Mouse (Mus musculus) kidney, embryonic 16.5 days (tissue): Measurements from ENCODE around the gene Slc7a6. TPM values are rescaled to one million over a fixed set of nuclear protein-coding genes. Genes with fewer than 3 reads are reported as not detected.
A peak's percentile ranks its signal among the peaks of the same experiment; 100 is the strongest.

ENCODE experiments used
- ATAC-seq: fragments of 200-750 bp; cut with Nextera tagmentation; 2 replicates; pipeline ENCODE4 v1.8.0; 2017; ENCODE audit warnings: moderate TSS enrichment; ENCODE audit not compliant: low FRiP score, low TSS enrichment
- H3K27ac ChIP-seq: fragments of 300-500 bp; sonication (generic); 2 replicates; pipeline ENCODE4 v1.5.1; 2014; ENCODE audit warnings: low read length
- H3K27me3 ChIP-seq: fragments of 300-500 bp; sonication (generic); 2 replicates; pipeline ENCODE4 v1.6.1; 2014; ENCODE audit warnings: low read length, control low read depth, mixed read lengths; ENCODE audit not compliant: insufficient read depth
- H3K36me3 ChIP-seq: fragments of 300-500 bp; sonication (generic); 2 replicates; pipeline ENCODE4 v1.6.1; 2014; ENCODE audit warnings: low read length, control low read depth, mixed read lengths; ENCODE audit not compliant: insufficient read depth
- H3K4me1 ChIP-seq: fragments of 300-500 bp; sonication (generic); 2 replicates; pipeline ENCODE4 v1.6.1; 2014; ENCODE audit warnings: low read length, control low read depth, mixed read lengths; ENCODE audit not compliant: insufficient read depth
- H3K4me2 ChIP-seq: fragments of 300-500 bp; sonication (generic); replicated peaks from 2 replicates; pipeline ENCODE4 v1.6.1; 2014; ENCODE audit warnings: low read depth, low read length
- H3K4me3 ChIP-seq: fragments of 300-500 bp; sonication (generic); 2 replicates; pipeline ENCODE4 v1.5.1; 2014; ENCODE audit warnings: mild to moderate bottlenecking, low read length
- H3K9ac ChIP-seq: fragments of 300-500 bp; sonication (generic); replicated peaks from 2 replicates; pipeline ENCODE4 v1.6.1; 2014; ENCODE audit warnings: low read length
- H3K9me3 ChIP-seq: fragments of 300-500 bp; sonication (generic); 2 replicates; pipeline ENCODE4 v1.6.1; 2016; ENCODE audit warnings: low read length, control low read depth
- WGBS: fragments of 180-500 bp; shearing (Covaris S2); extraction: QIAGEN DNeasy Blood & Tissue Kit; methylation state at CpG from one replicate; pipeline ENCODE4 v1.1.7; 2014; 5-methylcytosine and 5-hydroxymethylcytosine counted together
- polyA plus RNA-seq: library from polyadenylated mRNA; unstranded; fragments of >200 nt; fragmentation: Nextera tagmentation; extraction: Ambion mirVana; gene quantifications from 2 replicates; pipeline ENCODE4 v1.2.1, GENCODE M21; 2015

Gene Slc7a6
- polyA plus RNA-seq, 1 experiment from 2014 or later = 49.9 TPM

- peaks cover 42% of the 10 kb centered on the region; the same call in 1 of the 2 replicates for H3K4me1 ChIP-seq
- peak overlapping the region; percentile 61 for H3K4me3 ChIP-seq
- no peaks in the 10 kb centered on the region; the same call in 1 of the 2 replicates for H3K36me3 ChIP-seq
- WGBS = under 1% methylated on average over 24 of the region's 24 CpGs
- 0 out of 2 replicates have a peak, but pooled peaks have one; percentile 11 for ATAC-seq
- H3K27ac ChIP-seq = peak overlapping the region; percentile 67
- H3K9ac ChIP-seq = peak overlapping the region; percentile 70
- H3K9me3 ChIP-seq = no peaks in the 10 kb centered on the region
- peak overlapping the region; percentile 85 for H3K4me2 ChIP-seq
- peaks cover 26% of the 10 kb centered on the region for H3K27me3 ChIP-seq
Observed at GRCm38 (mm10) chr8:106137906-106138477, 30.7 kb upstream of the Slc7a6 start.

- WGBS = 17% methylated on average over 7 of the region's 7 CpGs
Observed at GRCm38 (mm10) chr8:106138616-106139015, 30.0 kb upstream of the Slc7a6 start.

GRCm38 (mm10) chr8:106140191-106140590 lies 28.5 kb upstream of the Slc7a6 start:
- peaks cover 16% of the 10 kb centered on the region for H3K27me3 ChIP-seq
- 66% methylated on average over 5 of the region's 5 CpGs for WGBS
- ATAC-seq = no peak
- H3K9me3 ChIP-seq = no peaks in the 10 kb centered on the region
- peaks cover 30% of the 10 kb centered on the region; the same call in 1 of the 2 replicates for H3K4me1 ChIP-seq
- H3K4me2 ChIP-seq = no peak overlapping the region
- H3K27ac ChIP-seq = no peak overlapping the region
- no peak overlapping the region for H3K4me3 ChIP-seq
- no peaks in the 10 kb centered on the region for H3K36me3 ChIP-seq
- no peak overlapping the region for H3K9ac ChIP-seq

More at GRCm38 (mm10) chr8:106138616-106139015, 30.0 kb upstream of the Slc7a6 start:
- Histone ChIP-seq H3K4me2 (peak overlapping the region; percentile 85), H3K36me3 (no peaks in the 10 kb centered on the region), H3K9ac (peak overlapping the region; percentile 70), H3K4me3 (peak overlapping the region; percentile 61), H3K27ac (peak overlapping the region; percentile 67), H3K9me3 (no peaks in the 10 kb centered on the region), H3K27me3 (peaks cover 26% of the 10 kb centered on the region), H3K4me1 (peaks cover 42% of the 10 kb centered on the region; the same call in 1 of the 2 replicates)
- ATAC-seq = no peak

- no peaks in the 10 kb centered on the region for H3K9me3 ChIP-seq
- H3K36me3 ChIP-seq = no peaks in the 10 kb centered on the region
- WGBS = 13% methylated on average over 13 of the region's 13 CpGs
- peaks cover 14% of the 10 kb centered on the region for H3K27me3 ChIP-seq
- 0 out of 2 replicates have a peak, but pooled peaks have one; percentile 29 for ATAC-seq
- H3K4me2 ChIP-seq = no peak overlapping the region
- no peak overlapping the region for H3K27ac ChIP-seq
- no peak overlapping the region for H3K9ac ChIP-seq
- H3K4me1 ChIP-seq = peaks cover 25% of the 10 kb centered on the region; the same call in 1 of the 2 replicates
- H3K4me3 ChIP-seq = no peak overlapping the region
Observed at GRCm38 (mm10) chr8:106140769-106141168, 27.9 kb upstream of the Slc7a6 start.

GRCm38 (mm10) chr8:106145331-106145730 lies 23.3 kb upstream of the Slc7a6 start:
- no peak overlapping the region for H3K4me3 ChIP-seq
- no peaks in the 10 kb centered on the region for H3K9me3 ChIP-seq
- H3K9ac ChIP-seq = no peak overlapping the region
- no peak overlapping the region for H3K27ac ChIP-seq
- WGBS = 89% methylated on average over 2 of the region's 2 CpGs
- H3K27me3 ChIP-seq = no peaks in the 10 kb centered on the region
- ATAC-seq = no peak
- no peaks in the 10 kb centered on the region for H3K36me3 ChIP-seq
- 0 out of 2 replicates have a peak, but pooled peaks cover 4% of the 10 kb centered on the region for H3K4me1 ChIP-seq
- H3K4me2 ChIP-seq = no peak overlapping the region

- 87% methylated on average over 4 of the region's 4 CpGs for WGBS
- Histone ChIP-seq H3K27ac (no peak overlapping the region), H3K27me3 (no peaks in the 10 kb centered on the region), H3K9me3 (no peaks in the 10 kb centered on the region), H3K4me1 (peaks cover 7% of the 10 kb centered on the region), H3K36me3 (no peaks in the 10 kb centered on the region), H3K4me2 (no peak overlapping the region), H3K4me3 (no peak overlapping the region), H3K9ac (no peak overlapping the region)
- no peak for ATAC-seq
Observed at GRCm38 (mm10) chr8:106146014-106146413, 22.6 kb upstream of the Slc7a6 start.

GRCm38 (mm10) chr8:106147868-106148565 lies 20.6 kb upstream of the Slc7a6 start:
- no peak for ATAC-seq
- Histone ChIP-seq H3K36me3 (no peaks in the 10 kb centered on the region), H3K4me3 (no peak overlapping the region), H3K9ac (no peak overlapping the region), H3K9me3 (no peaks in the 10 kb centered on the region), H3K4me1 (peaks cover 18% of the 10 kb centered on the region), H3K27ac (no peak overlapping the region), H3K4me2 (no peak overlapping the region), H3K27me3 (no peaks in the 10 kb centered on the region)
- WGBS = 80% methylated on average over 6 of the region's 6 CpGs

GRCm38 (mm10) chr8:106149025-106149424 lies 19.6 kb upstream of the Slc7a6 start:
- no peak for ATAC-seq
- Histone ChIP-seq H3K4me1 (peaks cover 18% of the 10 kb centered on the region), H3K4me3 (no peak overlapping the region), H3K36me3 (no peaks in the 10 kb centered on the region), H3K4me2 (no peak overlapping the region), H3K9me3 (no peaks in the 10 kb centered on the region), H3K9ac (no peak overlapping the region), H3K27me3 (no peaks in the 10 kb centered on the region), H3K27ac (no peak overlapping the region)
- 89% methylated on average over 6 of the region's 6 CpGs for WGBS

GRCm38 (mm10) chr8:106149801-106150652 lies 18.6 kb upstream of the Slc7a6 start, which contains the start of gene Pla2g15:
Gene Pla2g15 (plus strand): TSS chr8:106150399.
- H3K27me3 ChIP-seq = no peaks in the 10 kb centered on the region
- no peaks in the 10 kb centered on the region for H3K9me3 ChIP-seq
- peaks cover 18% of the 10 kb centered on the region for H3K4me1 ChIP-seq
- peak; percentile 95 for ATAC-seq
- peak within 1 kb of the TSS; percentile 82 for H3K9ac ChIP-seq
- peak within 1 kb of the TSS; percentile 82 for H3K4me2 ChIP-seq
- under 1% methylated on average over 38 of the region's 38 CpGs for WGBS
- no peaks in the 10 kb centered on the region for H3K36me3 ChIP-seq
- peak within 1 kb of the TSS; percentile 94 for H3K4me3 ChIP-seq
- peak within 1 kb of the TSS; percentile 69 for H3K27ac ChIP-seq
